Mouse (Mus musculus) intestine, postnatal 0 days (tissue): Measurements from ENCODE around the gene Abcd3. TPM values are rescaled to one million over a fixed set of nuclear protein-coding genes. Genes with fewer than 3 reads are reported as not detected.

Source experiments
- ATAC-seq: fragments of 200-750 bp; cut with Nextera tagmentation; 2 replicates; pipeline ENCODE4 v1.8.0; 2017; ENCODE audit warnings: mild to moderate bottlenecking, moderate TSS enrichment, moderate library complexity
- H3K27ac ChIP-seq: fragments of 300-500 bp; sonication (generic); 2 replicates; pipeline ENCODE4 v1.5.1; 2014; ENCODE audit warnings: mild to moderate bottlenecking, low read depth, low read length, moderate library complexity
- H3K27me3 ChIP-seq: fragments of 300-500 bp; sonication (generic); replicated peaks from 2 replicates; pipeline ENCODE4 v1.6.1; 2014; ENCODE audit warnings: low read length, mixed read lengths; ENCODE audit not compliant: control insufficient read depth, insufficient read depth
- H3K36me3 ChIP-seq: fragments of 300-500 bp; sonication (generic); 2 replicates; pipeline ENCODE4 v1.6.1; 2014; ENCODE audit warnings: mild to moderate bottlenecking, moderate library complexity; ENCODE audit not compliant: control insufficient read depth, insufficient read depth
- H3K4me1 ChIP-seq: fragments of 300-500 bp; sonication (generic); replicated peaks from 2 replicates; pipeline ENCODE4 v1.6.1; 2014; ENCODE audit warnings: antibody characterized with exemption, low read length, mixed read lengths; ENCODE audit not compliant: control insufficient read depth, insufficient read depth
- H3K4me2 ChIP-seq: fragments of 300-500 bp; sonication (generic); replicated peaks from 2 replicates; pipeline ENCODE4 v1.6.1; 2014; ENCODE audit warnings: low read depth, mild to moderate bottlenecking, moderate library complexity
- H3K4me3 ChIP-seq: fragments of 300-500 bp; sonication (generic); 2 replicates; pipeline ENCODE4 v1.5.1; 2014; ENCODE audit warnings: low read depth, low read length
- H3K9ac ChIP-seq: fragments of 300-500 bp; sonication (generic); 2 replicates; pipeline ENCODE4 v1.6.1; 2014; ENCODE audit warnings: mild to moderate bottlenecking, low read depth, low read length
- H3K9me3 ChIP-seq: fragments of 300-500 bp; sonication (generic); 2 replicates; pipeline ENCODE4 v1.6.1; 2016; ENCODE audit warnings: mixed run types; ENCODE audit not compliant: control insufficient read depth
- CTCF ChIP-seq: sonication (generic); IDR thresholded peaks from 2 replicates; pipeline ENCODE4 v1.5.1; 2016; ENCODE audit warnings: low read depth, mild to moderate bottlenecking, control low read depth, antibody characterized with exemption, moderate library complexity
- WGBS: fragments of 180-500 bp; shearing (Covaris S2); extraction: QIAGEN DNeasy Blood & Tissue Kit; methylation state at CpG from one replicate; pipeline ENCODE4 v1.1.7; 2014; 5-methylcytosine and 5-hydroxymethylcytosine counted together
- polyA plus RNA-seq: library from polyadenylated mRNA; unstranded; fragments of >200 nt; fragmentation: Nextera tagmentation; extraction: Ambion mirVana; gene quantifications from 2 replicates; pipeline ENCODE4 v1.2.1, GENCODE M21; 2015

Gene Abcd3
- polyA plus RNA-seq, 1 experiment from 2014 or later = 46.9 TPM

DNA sequence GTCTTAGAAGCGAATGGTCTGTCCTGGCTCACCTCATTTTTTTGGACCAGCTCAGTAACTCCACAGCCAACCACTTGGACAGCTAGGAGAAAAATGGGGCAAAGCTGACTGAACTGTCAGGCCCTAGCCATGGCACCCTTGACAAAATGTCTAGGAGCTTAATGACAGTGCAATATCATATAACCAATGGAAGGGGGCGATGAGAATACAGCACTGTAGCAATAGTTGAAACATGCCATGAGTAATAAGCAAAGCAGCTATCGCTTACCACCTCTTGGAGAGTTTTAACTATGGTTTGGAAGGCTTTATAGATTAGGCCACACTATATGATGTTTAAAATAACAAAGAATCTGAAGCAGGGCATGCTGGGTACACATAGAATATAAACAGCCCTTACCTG is 46.3 kb downstream of the Abcd3 start:
- no peak overlapping the region for H3K27ac ChIP-seq
- H3K4me1 ChIP-seq = no peaks in the 10 kb centered on the region
- WGBS = 95% methylated on average over 3 of the region's 3 CpGs
- H3K4me2 ChIP-seq = no peak overlapping the region
- no peak overlapping the region for H3K4me3 ChIP-seq
- H3K9me3 ChIP-seq = no peaks in the 10 kb centered on the region
- no peak for ATAC-seq
- H3K36me3 ChIP-seq = peaks cover 72% of the 10 kb centered on the region
- no peaks in the 10 kb centered on the region for H3K27me3 ChIP-seq
- H3K9ac ChIP-seq = no peak overlapping the region
- no peak for TF ChIP-seq CTCF

DNA sequence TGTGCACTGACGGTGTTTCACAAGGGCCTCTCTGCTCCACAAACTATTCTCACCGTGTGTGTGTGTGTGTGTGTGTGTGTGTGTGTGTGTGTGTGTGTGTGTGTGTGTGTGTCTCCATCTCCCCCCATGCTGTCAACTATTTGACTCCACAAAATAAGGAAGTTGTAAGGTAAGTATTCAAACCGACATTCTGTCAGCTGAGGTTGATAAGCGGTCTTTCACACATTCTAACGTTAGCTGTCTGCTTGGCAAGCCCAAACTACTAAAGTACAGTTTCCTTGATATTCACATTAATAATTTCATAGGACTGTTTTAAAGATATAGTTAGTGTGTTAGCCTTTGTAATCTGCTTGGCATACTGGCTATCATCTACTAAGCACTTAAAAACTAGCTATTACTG is 48.3 kb downstream of the Abcd3 start:
- Histone ChIP-seq H3K36me3 (peaks cover 69% of the 10 kb centered on the region), H3K4me1 (no peaks in the 10 kb centered on the region), H3K27me3 (no peaks in the 10 kb centered on the region), H3K4me2 (no peak overlapping the region), H3K27ac (no peak overlapping the region), H3K9ac (no peak overlapping the region), H3K9me3 (no peaks in the 10 kb centered on the region), H3K4me3 (no peak overlapping the region)
- ATAC-seq = no peak
- WGBS = 73% methylated on average over 5 of the region's 5 CpGs
- no peak for TF ChIP-seq CTCF

DNA sequence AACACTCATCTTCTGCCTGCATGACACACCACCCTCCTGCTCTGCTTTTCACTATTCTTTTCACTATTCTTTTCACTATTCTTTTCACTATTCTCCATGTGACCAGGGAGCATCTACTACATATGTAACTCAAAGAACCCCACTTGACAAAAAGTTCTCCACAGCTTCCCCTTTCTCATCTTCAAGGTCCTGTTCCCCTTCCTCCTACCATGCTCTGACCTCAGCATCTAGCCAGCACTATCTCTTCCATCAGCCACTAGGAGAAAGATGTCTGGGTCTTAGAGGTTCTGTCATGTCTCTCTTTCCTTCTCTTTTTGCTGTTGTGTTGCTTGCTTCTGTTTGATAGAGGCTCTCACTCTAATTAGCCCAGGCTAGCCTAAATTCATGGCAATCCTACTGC is 49.1 kb downstream of the Abcd3 start:
- Histone ChIP-seq H3K36me3 (peaks cover 62% of the 10 kb centered on the region), H3K4me2 (no peak overlapping the region), H3K4me3 (no peak overlapping the region), H3K9me3 (no peaks in the 10 kb centered on the region), H3K27me3 (no peaks in the 10 kb centered on the region), H3K4me1 (no peaks in the 10 kb centered on the region), H3K9ac (no peak overlapping the region), H3K27ac (no peak overlapping the region)
- TF ChIP-seq CTCF = no peak
- ATAC-seq = no peak

DNA sequence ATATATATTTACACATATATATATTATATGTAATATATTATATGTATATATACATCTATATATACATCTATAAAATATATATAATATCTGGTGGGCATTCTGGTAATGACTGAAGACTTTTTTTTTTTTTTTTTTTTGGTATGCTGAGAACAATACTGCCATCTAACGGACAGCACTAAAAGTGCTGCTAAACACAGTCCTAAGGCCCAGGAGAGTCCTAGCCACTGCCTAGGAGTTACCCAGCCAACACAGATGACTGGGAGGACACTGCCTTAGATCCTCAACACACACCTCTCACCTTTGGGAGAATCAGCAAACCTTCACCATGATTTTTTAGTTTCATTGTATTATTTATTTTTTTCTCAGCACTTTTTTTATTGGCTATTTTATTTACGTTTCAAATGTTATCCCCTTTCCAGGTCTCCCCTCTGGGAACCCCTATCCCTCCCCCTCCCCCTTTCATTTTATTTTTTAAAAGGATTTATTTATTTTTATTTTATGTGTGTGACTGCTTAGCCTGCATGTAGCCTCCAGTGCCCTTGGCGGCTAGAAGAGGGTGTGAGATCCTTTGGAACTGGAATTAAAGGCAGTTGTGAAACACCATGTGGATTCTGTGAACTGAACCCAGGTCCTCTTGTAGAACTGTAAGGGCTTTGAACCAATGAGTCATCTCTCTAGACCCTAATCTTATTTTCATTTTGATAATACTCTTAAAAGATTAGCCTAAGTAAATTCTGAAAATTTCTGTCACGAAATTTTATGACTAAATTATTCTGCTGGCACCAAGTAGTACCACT is 52.8 kb downstream of the Abcd3 start:
- ATAC-seq = no peak
- Histone ChIP-seq H3K9ac (no peak overlapping the region), H3K4me1 (no peaks in the 10 kb centered on the region), H3K27ac (no peak overlapping the region), H3K9me3 (no peaks in the 10 kb centered on the region), H3K4me2 (no peak overlapping the region), H3K27me3 (no peaks in the 10 kb centered on the region), H3K4me3 (no peak overlapping the region), H3K36me3 (peaks cover 43% of the 10 kb centered on the region)
- peak; percentile 69 for TF ChIP-seq CTCF
- 62% methylated on average over 4 of the region's 4 CpGs for WGBS

DNA sequence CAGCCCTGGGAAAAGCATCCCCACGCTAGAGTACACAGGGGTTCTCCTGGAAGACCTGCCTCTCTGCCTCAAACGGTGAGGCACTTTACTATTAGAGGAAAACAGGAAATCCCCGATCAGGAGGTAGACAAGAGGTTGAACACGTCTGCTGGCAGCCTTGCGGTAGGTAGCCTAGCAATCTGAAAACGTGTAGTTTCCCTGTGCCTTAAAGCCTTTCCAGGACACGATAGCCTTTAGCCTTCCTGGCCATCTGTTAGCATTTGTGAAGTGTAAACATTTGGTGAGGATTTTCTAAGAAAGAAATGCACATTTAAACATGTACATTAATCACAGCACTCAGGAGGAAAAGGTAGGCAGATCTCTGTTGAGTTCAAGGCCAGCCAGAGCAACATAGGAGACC is 56.7 kb downstream of the Abcd3 start:
- WGBS = 38% methylated on average over 7 of the region's 7 CpGs
- TF ChIP-seq CTCF = no peak
- H3K9ac ChIP-seq = no peak overlapping the region
- H3K27me3 ChIP-seq = no peaks in the 10 kb centered on the region
- peaks cover 14% of the 10 kb centered on the region for H3K36me3 ChIP-seq
- no peak overlapping the region for H3K4me3 ChIP-seq
- no peak overlapping the region for H3K27ac ChIP-seq
- no peak for ATAC-seq
- no peak overlapping the region for H3K4me2 ChIP-seq
- H3K4me1 ChIP-seq = no peaks in the 10 kb centered on the region
- H3K9me3 ChIP-seq = no peaks in the 10 kb centered on the region

DNA sequence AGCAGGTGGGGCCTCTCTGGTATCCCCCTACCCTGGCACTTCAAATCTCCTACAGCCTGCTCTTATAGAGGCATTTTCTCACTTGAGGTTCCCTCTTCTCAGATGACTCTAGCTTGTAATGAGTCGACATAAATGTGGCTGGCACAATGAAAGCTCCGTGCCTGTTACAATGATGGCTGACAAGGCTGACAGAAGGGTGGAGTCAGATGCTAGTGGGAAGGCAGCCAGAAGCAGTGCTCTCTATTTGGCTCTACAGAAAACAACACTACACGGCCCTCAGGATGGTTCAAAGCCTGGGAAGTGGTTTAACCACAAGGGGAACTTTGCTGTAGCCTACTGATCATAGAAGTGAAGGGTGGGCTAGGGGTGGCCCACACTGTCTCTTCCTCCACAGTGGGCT is 60.0 kb downstream of the Abcd3 start:
- ATAC-seq = no peak
- TF ChIP-seq CTCF = no peak
- WGBS = 45% methylated on average over 3 of the region's 3 CpGs
- Histone ChIP-seq H3K4me1 (no peaks in the 10 kb centered on the region), H3K9me3 (no peaks in the 10 kb centered on the region), H3K27ac (no peak overlapping the region), H3K27me3 (no peaks in the 10 kb centered on the region), H3K36me3 (peaks cover 7% of the 10 kb centered on the region), H3K9ac (no peak overlapping the region), H3K4me3 (no peak overlapping the region), H3K4me2 (no peak overlapping the region)
